Mouse (Mus musculus) heart, postnatal 4 days (tissue): ENCODE results near the gene Prkce. TPM values are rescaled to one million over a fixed set of nuclear protein-coding genes. Genes with fewer than 3 reads are reported as not detected.

Experiments
- DNase-seq: peaks from one replicate; pipeline ENCODE4 v3.0.0; 2021
- total RNA-seq, 2 experiments: library from RNA; stranded (reverse); gene quantifications; 2 replicates each; pipeline ENCODE4 v1.2.3; 2021

The Prkce gene
- total RNA-seq, 2 experiments from 2014 or later: 33.8 to 35.5 TPM

DNA sequence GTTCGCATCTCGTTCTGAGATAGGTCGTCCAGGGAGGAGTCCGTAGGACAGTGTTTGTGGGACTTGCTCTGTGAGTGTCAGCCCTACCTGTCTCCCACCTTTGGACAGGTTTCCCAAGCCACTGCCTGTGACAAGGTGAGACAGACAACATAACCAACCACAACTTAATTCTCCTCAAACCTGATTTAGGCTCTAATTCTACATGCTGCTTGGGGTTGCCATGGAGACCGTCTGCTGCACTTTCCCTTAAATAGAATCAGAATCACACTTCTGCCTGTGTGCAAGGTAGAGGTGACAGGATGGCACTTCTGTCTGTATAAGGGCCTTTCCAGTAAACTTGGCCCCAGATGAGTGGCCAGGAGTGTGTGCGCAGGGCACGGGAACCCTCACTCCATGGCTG is 248.4 kb downstream of the Prkce start:
- no peak for DNase-seq

DNA sequence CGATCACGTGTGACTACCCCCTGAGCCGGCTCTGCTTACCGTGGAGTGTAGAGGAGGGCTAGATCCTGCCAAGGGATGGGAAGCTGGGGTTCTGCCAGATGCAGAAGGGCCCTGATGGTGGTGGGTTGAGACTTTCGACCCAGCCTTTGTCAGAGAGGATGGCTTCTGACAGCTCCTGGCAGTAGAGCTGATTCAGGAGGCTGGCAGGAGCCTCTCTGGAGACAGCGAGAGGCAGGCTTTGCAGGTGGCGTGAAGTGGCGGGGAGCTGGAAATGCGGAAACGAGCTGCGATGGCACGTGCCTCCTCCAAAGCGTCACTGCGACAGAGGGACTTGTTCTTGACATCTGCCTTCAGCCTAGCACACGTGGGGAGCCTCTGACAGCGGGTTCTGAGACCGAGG is 250.7 kb downstream of the Prkce start:
- DNase-seq: no peak

- DNase-seq: no peak
Measured at GRCm38 (mm10) chr17:86419199-86419598, 251.6 kb downstream of the Prkce start.

DNA sequence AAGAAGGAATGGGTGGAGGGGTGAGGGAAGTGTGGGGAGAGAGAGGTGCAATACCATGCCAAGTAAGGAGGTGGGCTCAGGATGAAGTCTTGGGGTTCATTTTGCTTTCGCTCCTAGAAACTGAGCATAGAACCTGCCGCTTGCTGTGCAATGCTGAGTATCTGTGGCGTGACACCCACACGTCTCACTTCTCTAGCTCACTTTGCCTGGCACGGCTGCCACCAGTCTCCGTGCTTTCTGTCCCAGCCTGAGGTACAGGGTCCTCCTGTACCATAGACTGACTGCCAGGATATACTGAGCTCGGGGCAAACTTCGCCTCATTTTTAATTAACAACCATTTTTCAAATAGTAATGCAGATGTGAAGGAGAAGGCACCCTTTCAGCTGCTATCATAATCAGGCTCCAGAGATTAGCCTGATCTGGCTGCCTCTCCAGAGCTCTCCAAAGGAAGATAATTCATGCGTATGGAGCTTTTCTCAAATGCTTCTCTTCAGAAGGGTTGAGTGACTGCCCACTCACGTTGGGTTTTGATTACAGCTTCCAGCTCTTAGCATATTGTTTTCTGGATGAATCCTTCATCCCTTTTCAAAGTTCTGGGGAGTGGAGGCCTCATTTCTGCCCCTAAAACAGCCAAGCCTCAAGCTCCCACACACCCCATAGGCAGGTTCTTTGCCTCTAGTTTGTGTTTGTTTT is 253.2 kb downstream of the Prkce start:
- no peak for DNase-seq

DNA sequence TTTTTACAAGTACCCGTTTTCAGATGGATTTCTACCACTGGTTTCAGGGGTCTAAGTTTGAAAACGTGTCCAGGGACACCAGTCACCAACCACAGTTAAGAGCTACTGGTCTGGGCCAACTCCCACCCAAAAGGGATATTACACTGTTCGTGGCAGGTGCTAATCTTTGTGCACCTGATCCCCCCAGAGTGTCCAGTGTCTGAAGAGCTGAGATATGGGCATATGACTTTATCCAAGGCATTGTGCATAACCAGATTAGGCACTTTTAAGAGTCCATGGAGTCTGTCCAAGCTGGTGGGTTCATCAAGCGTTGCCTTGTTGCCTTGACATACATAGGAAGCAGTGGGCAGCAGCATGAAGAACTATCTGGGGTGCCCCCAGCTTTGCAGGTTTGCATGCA is 254.4 kb downstream of the Prkce start:
- DNase-seq: no peak

DNA sequence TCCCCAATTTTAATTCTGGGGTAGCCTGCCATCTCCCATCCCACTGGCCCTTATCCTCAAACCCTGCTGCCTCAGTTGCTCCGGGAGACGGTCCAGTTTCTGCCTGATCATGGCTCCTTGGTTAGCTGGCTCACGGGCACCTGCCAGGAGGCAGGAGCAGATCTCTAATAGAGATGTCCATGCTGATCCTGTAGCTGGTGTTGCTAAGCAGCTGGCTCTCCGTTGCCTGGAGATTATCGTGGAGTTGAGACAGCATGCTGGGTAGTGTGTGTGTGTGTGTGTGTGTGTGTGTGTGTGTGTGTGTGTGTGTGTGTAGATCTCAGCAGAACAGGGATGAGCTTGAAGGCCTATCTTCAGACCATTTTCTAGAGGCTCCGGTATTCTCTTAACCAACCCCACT is 262.3 kb downstream of the Prkce start:
- DNase-seq: no peak

DNA sequence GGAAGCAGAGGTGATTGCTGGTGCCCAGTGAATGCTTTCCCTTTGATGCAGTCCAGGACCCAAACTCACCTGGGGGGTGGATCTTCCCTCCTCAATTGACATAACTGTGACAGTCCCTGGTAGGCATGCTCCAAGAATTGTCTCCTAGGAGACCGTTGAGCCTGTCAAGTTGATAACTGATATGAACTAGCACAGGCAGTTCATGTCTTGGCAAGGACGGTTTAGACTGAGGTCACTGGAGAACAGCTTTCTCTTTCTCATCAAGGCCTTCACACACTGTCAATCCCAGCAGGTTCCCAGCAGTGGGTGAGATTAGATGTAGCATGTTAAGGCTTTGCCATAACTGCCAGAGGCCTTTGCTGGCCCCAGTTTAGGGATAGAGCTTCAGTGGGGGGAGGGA is 265.5 kb downstream of the Prkce start:
- no peak for DNase-seq

- DNase-seq: peak; percentile 57
Measured at GRCm38 (mm10) chr17:86433813-86434212, 266.2 kb downstream of the Prkce start.

- DNase-seq: no peak
Measured at GRCm38 (mm10) chr17:86434781-86435180, 267.2 kb downstream of the Prkce start.

DNA sequence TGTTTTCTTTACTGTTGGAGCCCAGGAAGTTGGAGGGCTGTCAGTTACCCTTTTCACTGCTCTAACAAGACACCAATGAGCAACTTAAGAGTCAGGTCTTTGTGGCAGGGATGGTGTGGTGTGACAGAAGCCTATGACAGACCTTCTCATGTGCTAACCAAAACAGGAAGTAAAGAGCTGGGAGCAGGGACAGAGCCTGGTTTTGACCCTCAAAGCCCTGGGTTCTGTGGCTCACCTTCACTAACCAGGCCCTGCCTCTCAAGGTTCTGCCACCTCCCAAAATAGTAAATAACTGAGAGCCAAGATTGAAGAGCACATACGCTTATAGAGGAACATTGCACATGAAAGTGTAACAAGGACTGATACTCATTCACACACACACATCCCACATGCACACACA is 268.0 kb downstream of the Prkce start:
- DNase-seq: no peak

DNA sequence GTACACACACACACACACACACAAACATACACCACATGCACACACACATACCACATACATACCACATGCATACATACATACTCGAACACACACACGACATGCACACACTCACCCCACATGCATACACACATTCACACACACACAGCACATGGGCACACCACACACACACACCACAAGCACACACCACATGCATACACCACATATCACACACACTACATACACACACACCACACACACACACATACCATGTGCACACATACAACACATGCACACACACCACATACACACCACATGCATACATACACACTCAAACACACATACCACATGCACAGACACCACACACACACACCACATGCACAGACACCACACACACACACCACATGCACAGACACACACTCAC is 268.4 kb downstream of the Prkce start:
- no peak for DNase-seq

DNA sequence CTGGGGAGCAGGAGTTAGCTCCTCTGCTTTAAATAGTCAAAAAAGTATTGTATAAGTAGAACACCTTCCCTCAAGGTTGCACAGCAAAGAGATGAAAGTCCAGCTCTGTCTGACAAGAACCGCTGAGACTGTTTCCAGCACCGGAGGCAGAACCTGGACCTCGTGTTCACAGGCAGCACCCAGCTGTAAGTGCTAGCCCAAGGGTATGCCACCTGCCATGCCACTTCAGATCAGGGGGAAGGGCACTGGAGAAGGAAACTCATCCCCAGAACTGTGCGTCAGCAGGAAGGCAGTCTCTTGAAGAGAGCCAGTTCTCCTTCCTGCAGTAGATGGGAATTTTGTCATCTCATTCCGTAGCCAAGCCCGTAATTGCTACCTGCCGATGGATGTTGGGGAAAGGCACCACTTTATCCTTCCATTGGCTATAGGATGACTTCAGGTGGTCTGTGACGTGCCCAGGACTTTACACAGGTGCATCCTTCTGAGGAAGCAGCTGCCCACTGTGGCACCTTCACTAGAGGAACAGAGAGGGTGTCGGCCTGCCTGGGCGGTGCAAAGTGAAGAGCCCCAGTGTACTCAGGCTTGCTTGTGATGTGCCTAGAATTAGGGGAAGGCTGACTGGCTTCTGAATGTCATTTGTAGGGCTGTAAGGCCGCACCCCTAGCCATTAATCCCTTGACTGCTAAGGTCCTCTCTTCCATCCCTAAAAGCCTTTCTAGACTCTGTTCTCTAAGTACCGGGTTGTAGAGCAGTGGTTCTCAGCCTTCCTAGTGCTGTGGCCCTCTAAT is 269.2 kb downstream of the Prkce start:
- DNase-seq: no peak

GRCm38 (mm10) chr17:86437516-86438277 is 270.1 kb downstream of the Prkce start:
- DNase-seq: peak; percentile 65

DNA sequence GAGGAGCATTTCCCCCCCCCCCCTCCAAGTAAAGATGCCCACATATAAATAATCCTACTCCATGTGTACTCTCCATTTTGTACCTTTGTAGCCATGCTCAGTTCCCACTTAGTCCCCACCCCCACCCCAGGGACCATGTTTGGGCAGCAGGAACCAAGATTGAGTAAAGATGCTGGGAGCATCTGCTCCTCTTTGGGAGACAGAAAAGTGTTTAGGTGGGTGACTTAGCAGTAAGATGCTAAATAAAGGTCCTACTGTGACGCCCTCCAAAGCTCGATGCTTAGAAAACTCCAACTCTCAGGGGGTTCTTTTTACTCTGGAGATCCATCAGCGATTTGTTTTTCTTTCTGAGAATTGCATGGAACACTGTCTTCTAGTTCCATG is 270.7 kb downstream of the Prkce start:
- no peak for DNase-seq

- DNase-seq: no peak
Measured at GRCm38 (mm10) chr17:86438763-86439162, 271.2 kb downstream of the Prkce start.

- DNase-seq: no peak
Measured at GRCm38 (mm10) chr17:86441098-86441497, 273.5 kb downstream of the Prkce start.

DNA sequence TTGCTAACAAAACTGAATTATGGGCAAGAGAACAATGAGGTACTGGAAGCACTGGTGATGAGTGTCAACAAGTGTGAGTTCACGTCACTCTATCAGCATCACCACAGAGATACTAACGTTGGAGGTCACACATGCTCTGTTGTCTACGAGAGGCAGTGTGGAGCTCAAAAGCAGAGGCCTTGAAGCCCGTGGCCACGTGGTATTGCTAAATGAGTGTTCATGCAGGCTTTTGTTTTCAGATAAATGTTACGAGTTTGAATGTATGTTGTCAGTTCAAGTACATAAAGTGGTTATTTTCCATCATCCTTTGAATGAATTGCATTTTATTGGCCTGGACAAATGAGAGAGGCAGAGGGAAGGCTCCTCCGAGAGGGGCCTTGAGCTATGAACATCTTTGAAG is 276.3 kb downstream of the Prkce start:
- DNase-seq: no peak

DNA sequence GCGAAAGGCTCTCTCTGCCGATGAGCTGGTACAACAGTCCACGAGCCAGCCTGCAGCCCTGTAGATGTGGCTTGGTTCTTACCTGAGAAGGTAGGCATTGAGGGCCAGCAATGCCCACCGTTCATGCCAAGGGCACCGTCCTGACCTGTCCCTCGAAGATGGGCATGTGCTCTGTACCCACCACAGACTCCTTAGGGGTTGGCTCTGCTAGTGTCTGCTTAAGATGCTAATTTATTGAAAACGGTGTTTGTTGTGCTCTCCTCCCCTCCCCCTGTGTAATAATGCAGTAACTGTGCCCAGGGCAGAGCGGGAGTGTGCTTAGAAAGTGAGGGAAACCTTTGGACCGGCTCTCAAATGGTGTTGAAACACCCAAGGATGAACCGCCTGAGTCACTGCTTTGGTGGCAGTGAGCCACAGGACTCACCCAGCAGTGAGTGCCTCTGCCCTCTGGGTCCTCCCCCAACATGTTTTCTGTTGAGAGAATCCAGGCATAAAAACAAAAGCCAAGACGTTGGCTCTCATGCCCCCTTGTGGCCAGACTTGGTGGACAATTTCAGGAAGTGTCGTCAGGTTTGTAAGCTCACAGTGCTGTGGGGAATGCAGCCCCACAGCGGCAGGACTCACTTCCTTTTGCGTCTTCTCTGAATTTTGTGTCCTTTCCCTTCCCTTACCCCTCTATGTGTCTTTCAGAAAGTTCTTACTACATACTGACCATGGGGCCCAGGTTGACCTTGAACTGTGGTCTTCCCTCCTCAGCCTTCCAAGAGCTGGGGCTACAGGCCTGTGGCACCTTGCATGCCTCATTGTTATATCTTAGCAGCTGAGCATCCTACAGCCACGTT is 277.2 kb downstream of the Prkce start:
- peak; percentile 96 for DNase-seq

DNA sequence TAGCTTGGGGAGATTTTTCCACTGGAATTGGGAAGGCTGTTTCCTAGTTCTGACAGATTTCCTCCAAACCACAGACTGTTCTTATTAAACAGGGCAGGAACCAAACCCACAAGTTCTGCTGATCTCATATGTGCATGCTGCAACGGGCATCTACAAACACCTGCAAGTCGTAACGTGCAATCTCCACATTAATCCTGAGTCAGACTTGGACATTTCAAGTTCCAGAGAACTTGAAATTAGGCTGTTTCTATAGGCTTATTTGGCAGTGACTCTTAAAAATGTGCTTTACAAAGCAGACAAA is 277.8 kb downstream of the Prkce start:
- no peak for DNase-seq

DNA sequence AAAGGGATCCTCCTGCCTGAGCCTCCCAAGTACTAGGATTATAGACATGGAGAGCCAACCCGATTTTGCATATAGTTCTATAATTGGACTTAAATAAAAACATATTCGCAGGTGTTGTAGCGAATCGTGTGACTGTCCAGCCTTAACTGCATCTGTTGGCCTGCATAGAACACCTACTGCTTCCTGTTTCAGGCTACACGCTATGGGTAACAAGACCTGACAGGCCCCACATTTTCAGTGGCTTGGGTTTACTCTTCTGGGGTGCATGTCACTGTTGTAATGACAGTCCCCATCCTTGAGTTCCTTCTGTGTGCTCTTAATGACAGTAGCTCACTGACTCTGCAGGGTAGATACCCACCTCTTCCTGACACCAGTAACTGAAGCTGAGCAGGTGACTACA is 278.3 kb downstream of the Prkce start:
- DNase-seq: no peak

- no peak for DNase-seq
Measured at GRCm38 (mm10) chr17:86447101-86447598, 279.6 kb downstream of the Prkce start.

DNA sequence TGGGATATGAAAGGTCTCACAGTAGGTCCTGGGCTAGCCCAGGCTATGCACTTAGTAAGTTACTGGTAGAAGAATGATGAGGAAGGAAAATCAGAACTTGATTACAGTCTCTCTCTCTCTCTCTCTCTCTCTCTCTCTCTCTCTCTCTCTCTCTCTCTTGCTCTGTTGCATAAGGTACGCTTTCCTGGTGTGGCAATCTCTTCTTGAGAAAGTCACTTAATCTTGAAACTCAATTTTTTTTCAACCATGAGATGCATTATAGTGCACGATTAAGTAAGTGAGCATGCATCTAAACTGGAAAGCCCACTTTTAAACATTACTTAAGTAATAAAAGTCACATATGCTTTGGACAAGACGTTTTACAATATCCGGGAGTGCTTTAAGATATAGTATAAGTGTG is 285.3 kb downstream of the Prkce start:
- DNase-seq: no peak
